Mouse (Mus musculus) layer of hippocampus, postnatal 10 days (tissue): ENCODE results near the gene Smarcc2. TPM values are rescaled to one million over a fixed set of nuclear protein-coding genes. Genes with fewer than 3 reads are reported as not detected.
"Not testable (repeated sequence)": the region's sequence is repeated elsewhere in the genome, so short reads cannot be mapped to it uniquely, and the experiment has no call there.

Experiments used
- DNase-seq, 2 experiments: peaks; one replicate each; pipeline ENCODE4 v3.0.0; 2021; ENCODE audit warnings: low spot score in 2 of 2
- total RNA-seq, 2 experiments: library from RNA; stranded (reverse); gene quantifications; 2 replicates each; pipeline ENCODE4 v1.2.3; 2021

Smarcc2 gene
- total RNA-seq, 2 experiments from 2014 or later = 205 to 222 TPM

GRCm38 (mm10) chr10:128492633-128493311, 33.7 kb downstream of the Smarcc2 start:
- DNase-seq = peak; percentile 38 to 58

GRCm38 (mm10) chr10:128493319-128493694, 34.3 kb downstream of the Smarcc2 start:
- DNase-seq = no peak

DNA sequence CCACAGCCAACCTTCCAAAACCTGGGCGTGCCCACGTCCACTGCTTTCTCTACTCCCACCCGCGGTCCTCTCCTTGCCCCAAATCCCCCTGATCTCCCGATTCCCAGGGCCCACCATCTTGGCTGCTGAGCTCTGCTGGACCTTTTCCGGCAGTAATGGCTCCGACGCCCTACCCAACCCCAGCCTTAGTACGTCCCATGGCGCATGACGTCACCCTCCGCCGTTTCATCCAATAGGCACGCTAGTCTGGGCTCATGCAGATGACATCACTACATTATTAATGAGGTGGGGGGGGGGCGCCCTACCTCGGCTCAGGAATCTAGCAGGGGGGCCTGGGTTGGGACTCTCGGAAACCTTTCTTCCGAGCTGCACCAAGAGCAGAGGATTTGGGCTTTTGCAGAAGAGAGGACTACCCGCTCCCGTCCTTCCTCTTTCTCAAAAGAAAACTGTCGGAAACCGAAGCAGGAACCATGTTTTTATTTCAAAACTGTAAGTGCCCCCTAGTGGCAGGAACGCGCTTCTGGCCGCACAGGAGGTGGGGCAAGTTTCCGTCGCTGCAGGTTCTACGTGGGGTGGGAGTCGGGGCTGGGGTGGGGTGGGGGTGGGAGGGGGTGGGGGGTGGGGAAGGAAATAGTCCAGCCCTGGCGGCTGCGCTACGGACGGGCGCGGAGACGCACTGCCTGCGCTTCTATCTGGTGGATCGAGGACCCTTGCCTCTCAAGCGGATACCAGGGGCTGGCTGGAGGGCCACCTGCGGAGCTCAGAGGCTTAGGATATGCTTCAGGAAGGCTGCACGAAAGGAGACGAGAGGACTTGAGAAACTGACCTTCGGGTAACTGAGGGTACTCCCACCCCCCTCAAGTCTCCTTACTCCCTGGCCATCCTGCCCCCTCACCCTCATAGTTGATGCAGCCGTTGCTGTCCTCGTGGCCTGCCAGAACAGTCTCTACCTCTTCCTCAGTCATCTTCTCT, 34.9 kb downstream of the Smarcc2 start, which contains the start of gene Myl6:
TSS of gene Myl6 (minus strand) at position 451 of the 972 bp plus-strand sequence.
- peak; percentile 98 to 99 for DNase-seq

- DNase-seq = peak in 1 of 2 experiments; percentile 27
Observed at GRCm38 (mm10) chr10:128494667-128495245, 35.7 kb downstream of the Smarcc2 start.

DNA sequence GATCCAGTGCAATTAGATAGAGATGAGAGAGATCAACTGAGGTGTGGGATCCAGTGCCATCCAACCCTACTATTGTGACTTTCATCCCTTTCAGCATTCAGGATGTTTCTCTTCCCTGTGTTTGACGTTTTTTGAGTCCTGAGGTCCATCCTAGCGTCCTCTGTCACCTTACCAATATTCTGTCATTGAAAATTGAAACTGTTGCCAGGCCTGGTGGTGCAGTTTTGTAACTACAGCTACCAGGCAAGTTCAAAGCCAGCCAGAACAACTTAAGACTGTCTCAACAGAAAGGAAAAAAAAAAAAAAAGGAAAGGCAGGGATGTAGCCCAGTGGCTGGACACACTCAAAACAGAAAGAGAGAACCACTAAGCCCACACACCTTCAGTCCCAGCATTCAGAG, 36.2 kb downstream of the Smarcc2 start:
- no peak for DNase-seq

DNA sequence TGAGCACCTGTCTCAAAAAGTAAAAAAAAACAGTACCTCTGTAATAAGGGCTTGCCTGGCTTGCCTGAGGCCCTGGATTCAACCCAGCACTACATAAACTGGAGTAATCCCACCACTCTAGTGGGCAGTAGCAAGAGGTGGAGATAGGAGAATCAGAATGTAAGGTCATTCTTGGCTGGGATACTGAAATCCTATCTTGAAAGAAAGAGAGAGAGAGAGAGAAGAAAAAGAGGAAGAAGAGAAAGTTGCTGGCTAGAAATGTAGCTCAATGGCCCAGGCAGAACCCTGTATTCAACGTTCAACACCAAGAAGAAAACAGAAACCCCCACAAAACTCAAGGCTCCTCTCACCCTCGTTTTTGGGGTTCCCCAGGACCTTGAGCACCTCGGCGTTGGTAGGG, 36.9 kb downstream of the Smarcc2 start:
- DNase-seq = no peak

DNA sequence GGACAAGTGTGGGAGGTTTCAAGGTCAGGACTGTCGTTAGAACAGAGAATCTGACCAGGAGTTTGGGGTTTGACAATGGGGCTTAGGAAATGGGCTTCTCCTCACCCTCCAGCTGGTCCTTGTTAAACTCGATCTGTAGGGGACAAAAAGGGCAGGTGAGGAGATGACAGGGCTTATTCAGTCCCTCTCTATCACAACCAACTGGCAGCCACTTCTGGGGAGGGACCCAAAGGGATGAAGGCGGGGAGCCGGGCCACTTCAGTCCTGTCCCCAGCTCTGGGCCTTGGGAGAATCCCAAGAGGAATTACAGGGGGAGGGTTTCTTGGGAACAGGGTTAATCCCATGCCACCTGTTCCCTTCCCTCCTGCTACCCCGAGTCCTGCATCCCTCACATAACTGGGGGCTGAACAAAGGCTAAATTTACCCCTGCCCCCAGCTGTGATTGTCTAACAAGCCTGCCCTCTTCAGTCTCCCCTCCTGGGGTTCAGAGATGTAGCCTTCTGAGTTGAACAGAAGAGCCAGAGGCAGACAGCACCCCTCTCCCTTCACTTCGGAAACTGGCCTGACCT, 37.5 kb downstream of the Smarcc2 start:
- DNase-seq = no peak

GRCm38 (mm10) chr10:128497134-128497737, 38.2 kb downstream of the Smarcc2 start:
- no peak for DNase-seq

DNA sequence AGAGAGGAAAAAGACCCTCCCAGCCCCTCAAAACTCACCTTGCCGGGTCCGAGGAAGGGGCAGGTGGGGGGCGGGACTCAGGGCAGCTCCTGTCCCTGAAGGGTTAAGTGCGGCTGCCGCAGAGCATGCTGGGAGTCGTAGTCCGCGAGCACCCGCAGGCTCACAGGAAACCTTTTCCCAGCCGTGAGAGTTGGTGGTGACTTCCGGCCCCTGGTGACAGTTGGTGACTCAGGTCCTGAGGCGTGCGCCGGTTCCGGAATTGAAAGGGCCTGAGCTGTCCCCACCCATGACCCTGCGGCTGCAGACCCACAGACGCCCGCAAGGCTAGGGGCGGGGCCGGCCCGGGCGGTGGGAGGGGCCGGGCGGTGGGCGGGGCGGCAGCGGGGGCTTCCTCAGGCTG, 39.5 kb downstream of the Smarcc2 start, which contains the start of gene Myl6b:
TSS of gene Myl6b (minus strand) at position 96 of the 400 bp plus-strand sequence.
- peak; percentile 93 for DNase-seq

DNA sequence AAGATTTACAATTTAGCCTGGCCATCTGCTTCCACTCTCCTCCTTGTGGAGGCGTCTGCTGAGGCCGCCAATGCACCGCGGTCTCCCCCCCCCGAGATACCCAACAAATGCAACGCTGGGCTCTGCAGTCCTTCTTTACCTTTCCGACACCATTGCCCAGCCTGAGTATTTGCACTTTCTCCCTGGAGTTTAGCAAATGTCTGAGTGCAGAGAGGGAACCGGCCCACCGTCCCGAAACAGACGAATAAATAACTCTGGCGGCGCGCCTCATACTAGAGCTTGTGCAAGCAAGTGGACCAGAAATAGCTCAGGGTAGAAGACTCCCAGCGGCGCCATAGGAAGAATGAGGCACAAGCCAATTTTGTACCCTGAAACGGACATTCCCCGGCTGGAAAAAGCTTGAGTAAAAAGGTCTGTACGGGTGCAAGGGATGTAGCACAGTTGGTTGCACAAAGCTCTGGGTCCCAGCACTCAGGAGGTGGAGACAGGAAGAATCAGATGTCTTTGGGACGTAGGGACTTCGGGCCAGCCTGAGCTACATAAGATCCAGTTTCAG, 40.1 kb downstream of the Smarcc2 start:
- DNase-seq = peak; percentile 54 to 67

- no peak for DNase-seq
Observed at GRCm38 (mm10) chr10:128502341-128502740, 43.3 kb downstream of the Smarcc2 start.

- no peak for DNase-seq
Observed at GRCm38 (mm10) chr10:128503532-128503931, 44.5 kb downstream of the Smarcc2 start.

- no peak for DNase-seq
Observed at GRCm38 (mm10) chr10:128504012-128504411, 45.0 kb downstream of the Smarcc2 start.

DNA sequence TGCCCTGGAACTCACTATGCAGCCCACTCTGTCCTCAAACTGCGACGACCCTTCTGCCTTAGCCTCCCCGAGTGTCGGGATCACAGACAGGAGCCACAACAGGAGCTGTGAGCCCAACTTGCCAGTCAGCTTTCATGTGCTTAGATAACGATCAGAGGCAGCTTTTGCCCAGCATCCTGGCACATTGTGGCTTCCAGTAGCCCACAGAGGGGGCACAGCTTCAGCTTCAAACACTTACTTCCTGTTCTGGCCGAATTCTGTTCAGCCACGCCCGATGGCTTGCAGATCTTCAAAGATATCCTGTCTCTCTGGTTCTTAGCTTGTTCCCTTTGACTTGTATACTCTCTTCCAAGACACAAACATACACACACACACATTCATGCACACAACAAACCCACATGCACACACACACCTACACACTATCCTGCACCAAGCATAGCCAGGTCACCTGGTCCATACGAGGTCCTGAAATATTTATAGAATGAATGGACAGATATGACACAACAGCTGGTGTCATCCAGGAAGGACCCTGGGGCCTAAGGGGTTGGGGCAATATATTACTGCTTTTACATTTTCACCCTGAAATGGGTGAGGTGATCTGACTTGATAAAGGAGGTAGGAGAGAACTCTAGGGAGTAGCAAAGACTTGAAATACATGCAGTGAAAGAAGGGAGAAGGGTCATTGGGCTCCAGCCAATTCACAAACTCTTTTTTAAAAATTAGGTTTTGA, 45.8 kb downstream of the Smarcc2 start:
- no peak for DNase-seq

GRCm38 (mm10) chr10:128505371-128505667, 46.3 kb downstream of the Smarcc2 start:
- not testable (repeated sequence) for DNase-seq

DNA sequence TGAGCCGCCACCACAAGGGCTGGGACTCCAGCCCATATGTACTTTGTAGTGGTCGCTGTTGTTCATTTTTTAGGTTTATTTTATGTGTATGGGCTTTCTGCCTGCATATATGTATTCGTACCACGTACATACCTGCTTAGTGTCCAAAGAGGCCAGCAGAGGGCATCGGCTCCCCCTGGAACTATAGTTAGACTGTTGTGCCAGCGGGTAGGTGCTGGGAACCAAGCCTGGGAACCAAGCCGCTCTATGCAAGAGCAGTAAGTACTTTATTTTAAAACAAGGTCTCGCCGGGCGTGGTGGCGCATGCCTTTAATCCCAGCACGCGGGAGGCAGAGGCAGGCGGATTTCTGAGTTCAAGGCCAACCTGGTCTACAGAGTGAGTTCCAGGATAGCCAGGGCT, 46.9 kb downstream of the Smarcc2 start:
- DNase-seq = no peak

- no peak for DNase-seq
Observed at GRCm38 (mm10) chr10:128508260-128508659, 49.2 kb downstream of the Smarcc2 start.

DNA sequence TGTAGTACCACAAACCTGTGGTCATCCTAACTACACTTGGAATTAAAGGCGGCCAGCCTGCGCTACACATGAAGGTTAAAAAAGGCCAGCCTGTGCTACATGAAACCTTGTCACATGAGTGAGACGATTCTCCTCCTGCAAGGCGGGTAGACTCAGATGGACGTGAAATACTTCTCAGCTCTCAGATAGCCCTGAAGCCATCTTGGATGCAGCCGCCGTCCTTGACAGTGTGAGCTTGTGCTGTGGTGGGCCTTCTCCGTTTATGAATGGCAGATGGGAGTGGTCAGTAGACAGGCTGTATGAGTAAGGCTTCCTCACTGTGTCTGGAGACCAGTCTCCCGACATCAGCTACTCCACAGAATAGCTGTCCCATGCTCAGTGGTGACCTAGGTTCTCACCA, 50.2 kb downstream of the Smarcc2 start:
- DNase-seq = no peak

GRCm38 (mm10) chr10:128509831-128510230, 50.8 kb downstream of the Smarcc2 start:
- no peak for DNase-seq

DNA sequence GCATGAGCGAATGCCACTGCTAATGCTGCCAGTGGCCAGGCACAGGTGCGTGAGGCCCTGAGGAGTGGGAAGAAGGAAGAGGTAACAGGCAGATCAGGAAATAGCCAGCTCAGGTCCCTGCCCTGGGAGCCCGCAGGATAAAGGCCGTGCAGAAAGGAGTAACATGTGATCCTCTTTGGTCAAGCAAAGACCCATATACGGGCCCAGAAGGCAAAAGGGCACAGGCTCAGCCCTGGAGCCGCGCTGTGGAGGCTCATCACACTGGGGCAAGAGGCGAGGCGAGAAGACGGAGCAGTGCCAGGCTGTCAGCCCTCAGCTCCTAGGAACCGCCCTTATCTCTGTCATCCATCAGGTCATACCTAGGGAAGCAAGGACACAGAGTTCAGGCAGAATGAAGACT, 51.3 kb downstream of the Smarcc2 start:
- DNase-seq = no peak
